Mouse (Mus musculus) midbrain, embryonic 12.5 days (tissue): ENCODE results near the gene 0610010K14Rik. TPM values are rescaled to one million over a fixed set of nuclear protein-coding genes. Genes with fewer than 3 reads are reported as not detected.

ENCODE experiments used
- ATAC-seq: fragments of 200-750 bp; cut with Nextera tagmentation; 2 replicates; pipeline ENCODE4 v1.8.0; 2017; ENCODE audit warnings: low read depth, moderate TSS enrichment, moderate library complexity; ENCODE audit not compliant: low FRiP score
- H3K27ac ChIP-seq: fragments of 300-500 bp; sonication (generic); replicated peaks from 2 replicates; pipeline ENCODE4 v1.5.1; 2016; ENCODE audit warnings: mild to moderate bottlenecking
- H3K27me3 ChIP-seq: fragments of 300-500 bp; sonication (generic); 2 replicates; pipeline ENCODE4 v1.6.1; 2016; ENCODE audit warnings: mild to moderate bottlenecking
- H3K36me3 ChIP-seq: fragments of 300-500 bp; sonication (generic); 2 replicates; pipeline ENCODE4 v1.6.1; 2016
- H3K4me1 ChIP-seq: fragments of 300-500 bp; sonication (generic); 2 replicates; pipeline ENCODE4 v1.6.1; 2016
- H3K4me2 ChIP-seq: fragments of 300-500 bp; sonication (generic); replicated peaks from 2 replicates; pipeline ENCODE4 v1.6.1; 2016; ENCODE audit warnings: mild to moderate bottlenecking, moderate library complexity
- H3K4me3 ChIP-seq: fragments of 300-500 bp; sonication (generic); 2 replicates; pipeline ENCODE4 v1.5.1; 2016; ENCODE audit warnings: mild to moderate bottlenecking
- H3K9ac ChIP-seq: fragments of 300-500 bp; sonication (generic); replicated peaks from 2 replicates; pipeline ENCODE4 v1.6.1; 2016; ENCODE audit warnings: mild to moderate bottlenecking, moderate library complexity
- H3K9me3 ChIP-seq: fragments of 300-500 bp; sonication (generic); 2 replicates; pipeline ENCODE4 v1.6.1; 2016; ENCODE audit warnings: mild to moderate bottlenecking
- WGBS: fragments of 180-500 bp; shearing (Covaris S2); methylation state at CpG from one replicate; pipeline ENCODE4 v1.1.7; 2016; 5-methylcytosine and 5-hydroxymethylcytosine counted together
- polyA plus RNA-seq: library from polyadenylated mRNA; unstranded; fragments of >200 nt; fragmentation: Nextera tagmentation; extraction: Ambion mirVana; gene quantifications from 2 replicates; pipeline ENCODE4 v1.2.1, GENCODE M21; 2016

0610010K14Rik gene
- polyA plus RNA-seq, 1 experiment from 2014 or later: 210 TPM

DNA sequence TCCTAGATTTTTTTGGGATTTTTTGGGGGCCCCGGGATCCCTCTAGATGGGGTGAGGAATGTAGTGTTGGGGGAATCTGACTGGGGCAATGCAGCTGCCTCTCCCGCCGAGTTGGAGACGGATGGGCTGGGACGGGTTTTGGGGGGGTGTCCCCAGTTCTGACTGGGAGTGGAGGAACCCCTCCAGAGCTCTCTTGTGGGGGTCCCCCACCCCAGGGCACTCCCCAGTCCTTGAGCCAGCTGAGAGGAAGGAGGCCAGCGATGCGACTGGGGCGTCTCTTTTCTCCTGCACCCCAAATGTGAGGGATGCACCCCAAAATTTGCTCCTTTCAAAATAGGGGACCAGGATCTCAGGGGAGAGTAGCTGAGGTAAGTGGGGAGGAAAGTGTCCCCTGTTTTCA, 4.7 kb downstream of the 0610010K14Rik start:
- H3K4me1 ChIP-seq: peaks cover 38% of the 10 kb centered on the region
- H3K4me3 ChIP-seq: peak overlapping the region; percentile 37; the same call in 1 of the 2 replicates
- peak overlapping the region; percentile 62 for H3K9ac ChIP-seq
- no peak overlapping the region for H3K27ac ChIP-seq
- H3K36me3 ChIP-seq: peaks cover 17% of the 10 kb centered on the region
- no peak for ATAC-seq
- peak overlapping the region; percentile 59 for H3K4me2 ChIP-seq
- no peaks in the 10 kb centered on the region for H3K9me3 ChIP-seq
- H3K27me3 ChIP-seq: peaks cover 35% of the 10 kb centered on the region
- 40% methylated on average over 8 of the region's 8 CpGs for WGBS

DNA sequence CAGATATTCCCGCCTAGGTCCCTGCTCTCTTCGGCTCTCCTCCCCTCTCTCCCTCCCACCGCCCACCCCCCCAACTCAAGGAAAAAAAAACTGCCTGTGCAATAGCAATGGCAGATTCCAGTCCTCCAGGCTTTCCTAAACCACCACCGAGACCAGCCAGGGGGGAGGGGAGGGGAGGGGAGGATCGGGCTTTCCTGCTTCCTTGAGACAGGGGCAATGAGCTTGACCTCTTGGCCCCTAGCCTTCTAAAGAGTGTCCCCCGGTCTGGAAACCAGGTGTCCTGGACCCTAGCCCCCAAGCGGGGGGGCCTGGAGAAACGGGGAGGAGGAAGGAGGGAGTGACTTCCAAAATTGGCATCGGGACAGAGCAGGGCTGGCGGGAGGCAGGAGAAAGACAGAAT, 5.2 kb downstream of the 0610010K14Rik start:
- H3K4me1 ChIP-seq: peaks cover 38% of the 10 kb centered on the region
- peak overlapping the region; percentile 62 for H3K9ac ChIP-seq
- H3K4me3 ChIP-seq: peak overlapping the region; percentile 37
- H3K9me3 ChIP-seq: no peaks in the 10 kb centered on the region
- H3K4me2 ChIP-seq: peak overlapping the region; percentile 59
- no peak overlapping the region for H3K27ac ChIP-seq
- WGBS: 11% methylated on average over 7 of the region's 10 CpGs
- H3K27me3 ChIP-seq: peaks cover 40% of the 10 kb centered on the region
- peaks cover 17% of the 10 kb centered on the region for H3K36me3 ChIP-seq
- no peak for ATAC-seq

DNA sequence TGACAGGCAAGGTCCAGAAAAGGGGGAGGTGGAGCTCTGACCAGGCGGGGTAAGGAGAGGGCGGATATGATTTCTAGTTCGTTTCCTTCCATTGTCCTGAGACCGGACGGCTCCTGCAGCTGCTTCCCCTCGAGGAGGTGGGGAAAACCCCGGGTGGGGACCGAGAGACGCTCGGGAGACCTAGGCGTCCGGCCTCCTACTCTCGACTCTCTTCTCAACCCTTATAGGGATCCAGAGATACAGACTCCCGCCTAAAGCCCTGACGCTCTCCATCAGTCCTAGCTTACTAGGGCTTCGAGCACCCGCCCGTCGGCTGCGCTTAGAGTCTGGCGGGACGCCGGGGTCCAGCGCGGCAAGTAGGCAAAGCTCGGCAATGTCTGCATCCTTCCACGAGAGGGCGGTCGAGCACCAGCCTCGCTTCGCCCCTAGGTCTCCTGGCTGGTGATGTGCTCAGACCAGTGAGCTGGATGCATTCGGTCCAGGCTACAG, 7.4 kb downstream of the 0610010K14Rik start:
- Histone ChIP-seq H3K4me1 (peaks cover 38% of the 10 kb centered on the region), H3K4me2 (peak overlapping the region; percentile 44), H3K9ac (no peak overlapping the region), H3K36me3 (peaks cover 10% of the 10 kb centered on the region), H3K9me3 (no peaks in the 10 kb centered on the region), H3K4me3 (peak overlapping the region; percentile 25), H3K27ac (0 out of 2 replicates have a peak overlapping the region, but pooled peaks have one; percentile 25), H3K27me3 (peaks cover 62% of the 10 kb centered on the region)
- WGBS: 1% methylated on average over 32 of the region's 32 CpGs
- ATAC-seq: peak; percentile 59

- Histone ChIP-seq H3K27ac (0 out of 2 replicates have a peak within 1 kb of the TSS, but pooled peaks have one; percentile 25), H3K4me3 (peak within 1 kb of the TSS; percentile 25), H3K36me3 (peaks cover 1% of the 10 kb centered on the region; the same call in 1 of the 2 replicates), H3K4me1 (peaks cover 38% of the 10 kb centered on the region), H3K9ac (no peak within 1 kb of the TSS; the same call in 1 of the 2 replicates), H3K4me2 (peak within 1 kb of the TSS; percentile 44), H3K9me3 (no peaks in the 10 kb centered on the region), H3K27me3 (peaks cover 71% of the 10 kb centered on the region)
- no peak for ATAC-seq
- 2% methylated on average over 39 of the region's 39 CpGs for WGBS
These were observed 8.3 kb downstream of the 0610010K14Rik start, which contains the start of gene Bcl6b for GRCm38 (mm10) chr11:70229260-70230010. TSS of gene Bcl6b (minus strand) at chr11:70229798.

- H3K9me3 ChIP-seq: no peaks in the 10 kb centered on the region
- H3K4me1 ChIP-seq: peaks cover 38% of the 10 kb centered on the region
- H3K36me3 ChIP-seq: no peaks in the 10 kb centered on the region
- H3K27me3 ChIP-seq: peaks cover 77% of the 10 kb centered on the region
- peak overlapping the region; percentile 44 for H3K4me2 ChIP-seq
- under 1% methylated on average over 19 of the region's 19 CpGs for whole genome bisulfite sequencing
- peak; percentile 61; the same call in 1 of the 2 replicates for ATAC-seq
- H3K9ac ChIP-seq: no peak overlapping the region; the same call in 1 of the 2 replicates
- H3K4me3 ChIP-seq: peak overlapping the region; percentile 25
- H3K27ac ChIP-seq: no peak overlapping the region
These were observed 8.9 kb downstream of the 0610010K14Rik start for GRCm38 (mm10) chr11:70228828-70229227.

- Histone ChIP-seq H3K9me3 (no peaks in the 10 kb centered on the region), H3K36me3 (no peaks in the 10 kb centered on the region), H3K27me3 (peaks cover 82% of the 10 kb centered on the region), H3K4me1 (peaks cover 33% of the 10 kb centered on the region), H3K4me3 (no peak overlapping the region), H3K9ac (no peak overlapping the region; the same call in 1 of the 2 replicates), H3K4me2 (peak overlapping the region; percentile 44; the same call in 1 of the 2 replicates), H3K27ac (no peak overlapping the region)
- ATAC-seq: no peak
- 91% methylated on average over 4 of the region's 4 CpGs for WGBS
These were observed 10.0 kb downstream of the 0610010K14Rik start for GRCm38 (mm10) chr11:70227661-70228245.

DNA sequence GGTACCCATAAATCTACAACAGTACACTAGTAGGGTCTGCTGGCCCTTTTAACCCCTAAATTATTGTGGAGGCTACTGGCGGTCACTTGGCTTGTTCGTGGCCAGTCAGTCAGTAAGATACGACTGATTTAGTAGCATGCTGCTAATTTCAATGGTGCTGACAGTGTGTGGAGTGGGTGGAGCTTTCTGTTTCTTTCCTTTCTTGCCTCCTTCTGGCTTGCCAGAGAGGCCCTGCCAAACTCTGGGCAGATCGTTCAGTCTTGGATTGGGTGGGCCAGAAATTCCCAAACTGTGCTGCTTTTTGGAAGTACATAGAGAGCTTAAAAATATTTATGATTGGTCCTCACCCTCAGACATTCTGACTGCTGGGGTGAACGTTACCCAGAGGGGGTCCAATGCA, 10.6 kb downstream of the 0610010K14Rik start:
- Histone ChIP-seq H3K4me2 (peak overlapping the region; percentile 37; the same call in 1 of the 2 replicates), H3K27ac (no peak overlapping the region), H3K4me1 (peaks cover 32% of the 10 kb centered on the region), H3K4me3 (0 out of 2 replicates have a peak overlapping the region, but pooled peaks have one; percentile 14), H3K27me3 (peaks cover 82% of the 10 kb centered on the region), H3K9me3 (no peaks in the 10 kb centered on the region), H3K36me3 (no peaks in the 10 kb centered on the region), H3K9ac (no peak overlapping the region)
- WGBS: 39% methylated on average over 5 of the region's 5 CpGs
- no peak for ATAC-seq

- 6% methylated on average over 18 of the region's 18 CpGs for WGBS
- Histone ChIP-seq H3K27me3 (peaks cover 81% of the 10 kb centered on the region), H3K4me3 (peak overlapping the region; percentile 14; the same call in 1 of the 2 replicates), H3K27ac (no peak overlapping the region), H3K9me3 (no peaks in the 10 kb centered on the region), H3K4me1 (peaks cover 38% of the 10 kb centered on the region), H3K4me2 (peak overlapping the region; percentile 37), H3K9ac (0 out of 2 replicates have a peak overlapping the region, but pooled peaks have one; percentile 4), H3K36me3 (no peaks in the 10 kb centered on the region)
- ATAC-seq: no peak
These were observed 11.2 kb downstream of the 0610010K14Rik start for GRCm38 (mm10) chr11:70226602-70226890.

DNA sequence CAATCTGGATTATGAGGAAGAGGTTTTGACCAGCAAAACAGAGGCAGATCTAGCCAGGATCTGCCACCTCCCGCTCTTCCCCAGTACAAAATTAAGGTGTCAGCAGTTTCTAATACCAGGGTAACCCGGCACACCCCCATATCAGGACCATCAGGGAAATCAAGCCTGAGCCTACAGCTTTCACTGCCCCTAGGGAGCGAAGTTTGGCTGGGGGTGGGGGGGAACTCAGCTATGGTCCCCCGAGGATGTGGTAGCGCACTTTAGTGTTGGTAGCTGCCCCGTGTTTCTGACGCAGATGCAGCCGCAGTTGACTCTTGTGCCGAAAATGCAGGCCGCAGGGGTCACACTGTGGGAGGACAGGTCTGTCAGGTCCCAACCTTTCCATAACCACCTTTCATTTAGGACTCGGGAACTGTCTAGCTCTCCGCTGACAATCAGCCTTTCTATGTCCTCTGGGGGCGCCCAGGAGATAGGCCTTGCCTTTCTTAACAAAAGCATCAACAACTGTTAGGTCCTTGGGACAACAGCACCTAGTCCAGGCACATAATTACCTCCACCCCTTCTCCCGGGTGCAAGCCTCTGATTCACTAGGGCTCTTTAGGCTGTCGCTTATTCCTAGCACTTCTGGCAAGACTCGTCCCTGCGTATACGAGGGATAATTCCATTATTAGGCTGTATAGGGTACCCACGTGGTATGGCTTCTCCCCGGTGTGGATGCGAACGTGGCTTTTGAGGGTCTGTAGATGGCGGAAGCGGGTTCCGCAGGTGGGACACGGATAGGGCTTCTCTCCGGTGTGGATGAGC, 11.7 kb downstream of the 0610010K14Rik start:
- H3K9me3 ChIP-seq: no peaks in the 10 kb centered on the region
- peaks cover 77% of the 10 kb centered on the region for H3K27me3 ChIP-seq
- H3K27ac ChIP-seq: no peak overlapping the region
- H3K4me3 ChIP-seq: peak overlapping the region; percentile 14; the same call in 1 of the 2 replicates
- ATAC-seq: no peak
- WGBS: 20% methylated on average over 27 of the region's 27 CpGs
- 0 out of 2 replicates have a peak overlapping the region, but pooled peaks have one; percentile 4 for H3K9ac ChIP-seq
- H3K4me2 ChIP-seq: peak overlapping the region; percentile 37
- peaks cover 41% of the 10 kb centered on the region for H3K4me1 ChIP-seq
- no peaks in the 10 kb centered on the region for H3K36me3 ChIP-seq

GRCm38 (mm10) chr11:70223724-70224123, 14.0 kb downstream of the 0610010K14Rik start:
- H3K4me2 ChIP-seq: no peak overlapping the region
- no peak for ATAC-seq
- H3K9ac ChIP-seq: no peak overlapping the region
- H3K27ac ChIP-seq: no peak overlapping the region
- H3K36me3 ChIP-seq: no peaks in the 10 kb centered on the region
- whole genome bisulfite sequencing: 91% methylated on average over 9 of the region's 9 CpGs
- H3K4me3 ChIP-seq: no peak overlapping the region
- H3K9me3 ChIP-seq: no peaks in the 10 kb centered on the region
- peaks cover 44% of the 10 kb centered on the region for H3K4me1 ChIP-seq
- H3K27me3 ChIP-seq: peaks cover 57% of the 10 kb centered on the region
